Mouse (Mus musculus): ENCODE results near the gene Cdkn1c.

Gene Cdkn1c

GRCm38 (mm10) chr7:143473347-143474101, 12.7 kb upstream of the Cdkn1c start, which contains the start of gene Slc22a18:
Slc22a18 (plus strand) TSS chr7:143473736.
- CTCF ChIA-PET, result no interaction called here

- CTCF ChIA-PET, result no interaction called here
Measured at GRCm38 (mm10) chr7:143469946-143470345, 9.1 kb upstream of the Cdkn1c start.

GRCm38 (mm10) chr7:143467714-143468113, 6.9 kb upstream of the Cdkn1c start:
- CTCF ChIA-PET, result interaction anchor here (0.7 kb wide), 1 partner anchor 341 kb away, joined by 3 read pairs; no protein-coding TSS in a partner anchor

GRCm38 (mm10) chr7:143466099-143466677, 5.3 kb upstream of the Cdkn1c start:
- CTCF ChIA-PET, result interaction anchor here (0.5 to 1.1 kb wide), 4 partner anchors 12 to 318 kb away, joined by 3 to 12 read pairs (median 4); no protein-coding TSS in a partner anchor

GRCm38 (mm10) chr7:143464811-143465560, 4.1 kb upstream of the Cdkn1c start:
- CTCF ChIA-PET, result interaction anchor here (0.6 to 1.0 kb wide), 3 partner anchors 114 to 1704 kb away, joined by 3 to 13 read pairs (median 4); no protein-coding TSS in a partner anchor

- CTCF ChIA-PET, result interaction anchor here (0.5 to 1.0 kb wide), 4 partner anchors 25 to 1950 kb away, joined by 5 to 14 read pairs (median 9); no protein-coding TSS in a partner anchor
Measured at GRCm38 (mm10) chr7:143463865-143464415, 3.1 kb upstream of the Cdkn1c start.

DNA sequence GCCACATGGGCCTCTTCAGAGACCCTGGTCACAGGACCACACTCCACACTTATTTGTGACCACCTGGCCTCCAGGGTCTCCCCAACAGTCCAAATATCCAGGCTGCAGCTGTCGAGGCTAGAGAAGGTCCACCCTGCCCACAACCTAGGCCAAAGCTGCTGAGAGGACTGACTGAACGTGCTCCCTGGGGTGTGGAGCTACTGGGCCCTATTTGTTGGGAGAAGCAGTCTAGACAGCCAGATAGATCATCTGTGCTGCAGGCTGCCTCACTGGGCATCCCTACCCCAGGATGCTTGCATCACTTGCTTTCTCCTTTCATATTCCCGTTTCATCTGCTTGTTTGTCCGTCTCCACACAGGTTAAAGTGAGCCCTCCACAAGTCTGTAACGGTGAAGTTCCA, 1.7 kb upstream of the Cdkn1c start:
- CTCF ChIA-PET, result interaction anchor here (0.6 to 1.0 kb wide), 3 partner anchors 42 to 807 kb away, joined by 3 to 4 read pairs (median 3); no protein-coding TSS in a partner anchor

GRCm38 (mm10) chr7:143461920-143462319, 1.1 kb upstream of the Cdkn1c start:
- CTCF ChIA-PET, result interaction anchor here (0.6 to 0.9 kb wide), 2 partner anchors 41 to 64 kb away, joined by 3 to 6 read pairs; no protein-coding TSS in a partner anchor

- CTCF ChIA-PET, result interaction anchor here (0.6 kb wide), 1 partner anchor 65 kb away, joined by 6 read pairs; no protein-coding TSS in a partner anchor
Measured at GRCm38 (mm10) chr7:143461294-143461870, 532 bp upstream of the Cdkn1c start.

- CTCF ChIA-PET, result no interaction called here
Measured at GRCm38 (mm10) chr7:143460217-143460834, 524 bp downstream of the Cdkn1c start.

- CTCF ChIA-PET, result no interaction called here
Measured at GRCm38 (mm10) chr7:143459332-143460211, 1.3 kb downstream of the Cdkn1c start.

GRCm38 (mm10) chr7:143458963-143459331, 1.9 kb downstream of the Cdkn1c start:
- CTCF ChIA-PET, result no interaction called here

- CTCF ChIA-PET, result no interaction called here
Measured at GRCm38 (mm10) chr7:143447130-143447529, 13.7 kb downstream of the Cdkn1c start.

DNA sequence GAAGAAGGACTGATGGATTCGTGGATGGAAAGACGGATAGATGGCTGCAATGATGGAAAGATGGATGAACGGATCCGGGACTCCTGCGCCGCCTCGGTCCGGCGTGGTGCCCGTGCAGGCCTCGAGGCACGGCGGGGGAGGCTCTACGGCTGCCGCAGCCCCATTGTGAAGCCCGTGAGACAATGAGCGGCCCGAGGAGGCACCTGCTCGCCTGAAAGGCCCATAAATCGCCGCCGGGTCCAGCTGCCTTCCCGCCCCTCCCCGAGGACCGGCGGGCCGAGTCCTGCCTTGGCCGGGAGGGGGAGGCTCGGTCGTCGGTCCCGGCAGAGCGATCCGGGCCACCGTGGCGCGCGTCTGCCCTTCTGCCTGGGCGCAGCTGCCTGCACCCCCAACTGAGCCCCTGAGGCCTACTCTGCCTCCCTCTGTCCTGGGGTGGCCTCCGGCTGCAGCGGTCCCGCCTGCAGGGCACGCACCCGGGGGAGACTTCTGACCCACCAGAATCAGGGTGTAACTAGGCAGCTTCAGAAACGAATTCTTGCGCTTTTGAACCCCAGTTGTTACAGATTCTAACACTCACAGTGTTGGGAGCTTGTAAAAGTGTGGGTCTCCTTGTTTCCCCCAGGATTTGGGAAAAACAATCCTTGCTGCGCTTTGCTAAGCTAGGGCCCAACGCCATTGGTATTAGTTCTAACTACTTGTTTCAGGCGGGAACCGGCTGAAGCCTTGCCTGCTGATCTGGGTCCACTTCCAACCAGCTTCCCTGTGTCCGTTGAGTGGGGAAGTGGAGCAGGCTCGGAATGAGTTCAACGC, 15.0 kb downstream of the Cdkn1c start:
- CTCF ChIA-PET, result no interaction called here

GRCm38 (mm10) chr7:143444955-143445648, 15.7 kb downstream of the Cdkn1c start:
- CTCF ChIA-PET, result no interaction called here

- CTCF ChIA-PET, result no interaction called here
Measured at GRCm38 (mm10) chr7:143444580-143444954, 16.3 kb downstream of the Cdkn1c start.

DNA sequence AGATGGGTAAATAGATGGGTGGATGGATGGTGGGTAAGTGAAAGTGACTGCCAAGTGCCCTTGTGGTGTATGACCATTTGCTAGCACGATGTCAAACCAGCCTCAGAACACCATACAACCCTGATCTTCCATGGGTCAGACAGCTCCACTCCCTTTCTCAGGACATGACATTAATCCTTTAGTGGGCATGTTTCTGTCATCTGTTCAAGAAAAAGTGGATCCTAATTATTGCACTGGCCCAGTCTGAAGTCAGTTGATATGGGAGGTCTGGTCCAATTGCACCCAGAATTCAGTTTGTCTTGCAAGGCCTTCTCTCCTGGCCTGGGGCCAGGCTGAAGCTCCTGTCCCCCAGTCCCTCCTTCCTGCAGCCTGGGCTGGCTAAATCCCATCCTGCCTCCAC, 21.9 kb downstream of the Cdkn1c start:
- CTCF ChIA-PET, result interaction anchor here (0.6 kb wide), 1 partner anchor 31 kb away, joined by 3 read pairs; no protein-coding TSS in a partner anchor

GRCm38 (mm10) chr7:143437894-143438581, 22.8 kb downstream of the Cdkn1c start:
- CTCF ChIA-PET, result no interaction called here

Data from spleen, embryonic (tissue).